Mouse (Mus musculus): ENCODE results near the gene Kdm2b. TPM values are rescaled to one million over a fixed set of nuclear protein-coding genes. Genes with fewer than 3 reads are reported as not detected.

The Kdm2b gene
- polyA plus RNA-seq, 1 experiment from 2014 or later = 33.2 TPM

- no peak overlapping the region for H3K4me3 ChIP-seq (replicated peaks; ENCODE audit: low read length)
- WGBS = 16% methylated on average over 4 of the region's 4 CpGs
- ATAC-seq (ENCODE audit: insufficient read depth, low FRiP score) = no peak
- no peak overlapping the region for H3K27ac ChIP-seq (ENCODE audit: low read length)
- H3K27me3 ChIP-seq (ENCODE audit: control insufficient read depth, insufficient read depth, low read length) = no peaks in the 10 kb centered on the region
- no peak overlapping the region for H3K9ac ChIP-seq (ENCODE audit: low read length)
- H3K4me2 ChIP-seq (ENCODE audit: low read depth, low read length) = no peak overlapping the region
- no peaks in the 10 kb centered on the region for H3K9me3 ChIP-seq (replicated peaks; ENCODE audit: control insufficient read depth, low read length)
- no peaks in the 10 kb centered on the region; the same call in none of the 2 replicates for H3K4me1 ChIP-seq (ENCODE audit: control insufficient read depth, insufficient read depth, low read length)
- no peaks in the 10 kb centered on the region for H3K36me3 ChIP-seq (ENCODE audit: control insufficient read depth, insufficient read depth, low read length)
These were observed 21.3 kb downstream of the Kdm2b start for GRCm38 (mm10) chr5:122968322-122968721.

- Histone ChIP-seq H3K9ac (ENCODE audit: low read length) (no peak overlapping the region), H3K4me3 (replicated peaks; ENCODE audit: low read length) (no peak overlapping the region), H3K27ac (ENCODE audit: low read length) (peak overlapping the region; percentile 73), H3K4me2 (ENCODE audit: low read depth, low read length) (no peak overlapping the region), H3K36me3 (ENCODE audit: control insufficient read depth, insufficient read depth, low read length) (no peaks in the 10 kb centered on the region), H3K4me1 (ENCODE audit: control insufficient read depth, insufficient read depth, low read length) (no peaks in the 10 kb centered on the region; the same call in none of the 2 replicates), H3K27me3 (ENCODE audit: control insufficient read depth, insufficient read depth, low read length) (no peaks in the 10 kb centered on the region), H3K9me3 (replicated peaks; ENCODE audit: control insufficient read depth, low read length) (no peaks in the 10 kb centered on the region)
- 72% methylated on average over 11 of the region's 11 CpGs for WGBS
- no peak for ATAC-seq (ENCODE audit: insufficient read depth, low FRiP score)
These were observed 24.2 kb downstream of the Kdm2b start for GRCm38 (mm10) chr5:122965427-122965826.

GRCm38 (mm10) chr5:122964853-122965252 lies 24.8 kb downstream of the Kdm2b start:
- peak overlapping the region; percentile 73 for H3K27ac ChIP-seq (ENCODE audit: low read length)
- peak; percentile 88 for ATAC-seq (ENCODE audit: insufficient read depth, low FRiP score)
- H3K9me3 ChIP-seq (replicated peaks; ENCODE audit: control insufficient read depth, low read length) = no peaks in the 10 kb centered on the region
- H3K4me1 ChIP-seq (ENCODE audit: control insufficient read depth, insufficient read depth, low read length) = no peaks in the 10 kb centered on the region; the same call in none of the 2 replicates
- H3K4me2 ChIP-seq (ENCODE audit: low read depth, low read length) = no peak overlapping the region
- H3K36me3 ChIP-seq (ENCODE audit: control insufficient read depth, insufficient read depth, low read length) = no peaks in the 10 kb centered on the region
- no peak overlapping the region for H3K9ac ChIP-seq (ENCODE audit: low read length)
- WGBS = 76% methylated on average over 6 of the region's 6 CpGs
- no peaks in the 10 kb centered on the region for H3K27me3 ChIP-seq (ENCODE audit: control insufficient read depth, insufficient read depth, low read length)
- no peak overlapping the region for H3K4me3 ChIP-seq (replicated peaks; ENCODE audit: low read length)

GRCm38 (mm10) chr5:122961905-122962304 lies 27.7 kb downstream of the Kdm2b start:
- WGBS = 44% methylated on average over 3 of the region's 3 CpGs
- no peaks in the 10 kb centered on the region for H3K36me3 ChIP-seq (ENCODE audit: control insufficient read depth, insufficient read depth, low read length)
- no peak overlapping the region for H3K4me3 ChIP-seq (replicated peaks; ENCODE audit: low read length)
- ATAC-seq (ENCODE audit: insufficient read depth, low FRiP score) = no peak
- H3K4me1 ChIP-seq (ENCODE audit: control insufficient read depth, insufficient read depth, low read length) = no peaks in the 10 kb centered on the region; the same call in 1 of the 2 replicates
- H3K9me3 ChIP-seq (replicated peaks; ENCODE audit: control insufficient read depth, low read length) = no peaks in the 10 kb centered on the region
- H3K27ac ChIP-seq (ENCODE audit: low read length) = no peak overlapping the region
- H3K9ac ChIP-seq (ENCODE audit: low read length) = no peak overlapping the region
- no peaks in the 10 kb centered on the region for H3K27me3 ChIP-seq (ENCODE audit: control insufficient read depth, insufficient read depth, low read length)
- H3K4me2 ChIP-seq (ENCODE audit: low read depth, low read length) = no peak overlapping the region

- ATAC-seq (ENCODE audit: insufficient read depth, low FRiP score) = no peak
- 85% methylated on average over 11 of the region's 11 CpGs for WGBS
- H3K9me3 ChIP-seq (replicated peaks; ENCODE audit: control insufficient read depth, low read length) = no peaks in the 10 kb centered on the region
- H3K36me3 ChIP-seq (ENCODE audit: control insufficient read depth, insufficient read depth, low read length) = no peaks in the 10 kb centered on the region
- H3K4me3 ChIP-seq (replicated peaks; ENCODE audit: low read length) = no peak overlapping the region
- H3K27ac ChIP-seq (ENCODE audit: low read length) = no peak overlapping the region
- H3K4me2 ChIP-seq (ENCODE audit: low read depth, low read length) = no peak overlapping the region
- no peaks in the 10 kb centered on the region for H3K27me3 ChIP-seq (ENCODE audit: control insufficient read depth, insufficient read depth, low read length)
- no peak overlapping the region for H3K9ac ChIP-seq (ENCODE audit: low read length)
- H3K4me1 ChIP-seq (ENCODE audit: control insufficient read depth, insufficient read depth, low read length) = no peaks in the 10 kb centered on the region; the same call in 1 of the 2 replicates
These were observed 30.2 kb downstream of the Kdm2b start for GRCm38 (mm10) chr5:122959391-122959790.

- Histone ChIP-seq H3K9ac (ENCODE audit: low read length) (no peak overlapping the region), H3K36me3 (ENCODE audit: control insufficient read depth, insufficient read depth, low read length) (no peaks in the 10 kb centered on the region), H3K27me3 (ENCODE audit: control insufficient read depth, insufficient read depth, low read length) (peaks cover 20% of the 10 kb centered on the region), H3K4me3 (replicated peaks; ENCODE audit: low read length) (no peak overlapping the region), H3K27ac (ENCODE audit: low read length) (no peak overlapping the region), H3K9me3 (replicated peaks; ENCODE audit: control insufficient read depth, low read length) (no peaks in the 10 kb centered on the region), H3K4me1 (ENCODE audit: control insufficient read depth, insufficient read depth, low read length) (peaks cover 16% of the 10 kb centered on the region), H3K4me2 (ENCODE audit: low read depth, low read length) (no peak overlapping the region)
- no peak for ATAC-seq (ENCODE audit: insufficient read depth, low FRiP score)
- WGBS = 62% methylated on average over 3 of the region's 3 CpGs
These were observed 33.6 kb downstream of the Kdm2b start for GRCm38 (mm10) chr5:122956059-122956458.

- WGBS = 2% methylated on average over 59 of the region's 59 CpGs
- Histone ChIP-seq H3K27me3 (ENCODE audit: control insufficient read depth, insufficient read depth, low read length) (peaks cover 20% of the 10 kb centered on the region), H3K4me3 (replicated peaks; ENCODE audit: low read length) (peak overlapping the region; percentile 46), H3K4me1 (ENCODE audit: control insufficient read depth, insufficient read depth, low read length) (peaks cover 25% of the 10 kb centered on the region), H3K9ac (ENCODE audit: low read length) (peak overlapping the region; percentile 67), H3K4me2 (ENCODE audit: low read depth, low read length) (peak overlapping the region; percentile 86), H3K36me3 (ENCODE audit: control insufficient read depth, insufficient read depth, low read length) (no peaks in the 10 kb centered on the region), H3K27ac (ENCODE audit: low read length) (no peak overlapping the region), H3K9me3 (replicated peaks; ENCODE audit: control insufficient read depth, low read length) (no peaks in the 10 kb centered on the region)
- ATAC-seq (ENCODE audit: insufficient read depth, low FRiP score) = peak; percentile 27; the same call in 1 of the 2 replicates
These were observed 37.5 kb downstream of the Kdm2b start for GRCm38 (mm10) chr5:122951913-122952641.

GRCm38 (mm10) chr5:122951056-122951912 lies 38.3 kb downstream of the Kdm2b start:
- ATAC-seq (ENCODE audit: insufficient read depth, low FRiP score) = peak; percentile 41; the same call in 1 of the 2 replicates
- peak overlapping the region; percentile 46 for H3K4me3 ChIP-seq (replicated peaks; ENCODE audit: low read length)
- H3K9ac ChIP-seq (ENCODE audit: low read length) = peak overlapping the region; percentile 67
- no peak overlapping the region for H3K27ac ChIP-seq (ENCODE audit: low read length)
- H3K27me3 ChIP-seq (ENCODE audit: control insufficient read depth, insufficient read depth, low read length) = peaks cover 20% of the 10 kb centered on the region
- no peaks in the 10 kb centered on the region for H3K9me3 ChIP-seq (replicated peaks; ENCODE audit: control insufficient read depth, low read length)
- 5% methylated on average over 30 of the region's 30 CpGs for WGBS
- peak overlapping the region; percentile 86 for H3K4me2 ChIP-seq (ENCODE audit: low read depth, low read length)
- peaks cover 25% of the 10 kb centered on the region for H3K4me1 ChIP-seq (ENCODE audit: control insufficient read depth, insufficient read depth, low read length)
- no peaks in the 10 kb centered on the region for H3K36me3 ChIP-seq (ENCODE audit: control insufficient read depth, insufficient read depth, low read length)
